Mouse (Mus musculus) forebrain, embryonic 14.5 days (tissue): Measurements from ENCODE around the gene Fastkd2. TPM values are rescaled to one million over a fixed set of nuclear protein-coding genes. Genes with fewer than 3 reads are reported as not detected.

Experiments used
- polyA plus RNA-seq: library from polyadenylated mRNA; unstranded; fragments of >200 nt; fragmentation: Nextera tagmentation; extraction: Ambion mirVana; gene quantifications from 2 replicates; pipeline ENCODE4 v1.2.1, GENCODE M21; 2014

Fastkd2 gene
- polyA plus RNA-seq, 1 experiment from 2014 or later: 56.2 TPM

Other genes with a start within 250 kb of the Fastkd2 start
- gene Gm39653, start 114.6 kb upstream of the Fastkd2 start, polyA plus RNA-seq: not detected in 2 replicates
- gene Dytn, start 43.7 kb upstream of the Fastkd2 start, polyA plus RNA-seq: not detected in 2 replicates
- 0.29 and 0.53 TPM in 2 replicates for gene Mdh1b, start 296 bp upstream of the Fastkd2 start, polyA plus RNA-seq
- gene 4933402D24Rik, start 38.7 kb downstream of the Fastkd2 start, polyA plus RNA-seq: 0.28 and 0.32 TPM in 2 replicates